Mouse (Mus musculus): Measurements from ENCODE around the gene Rgs3. TPM values are rescaled to one million over a fixed set of nuclear protein-coding genes. Genes with fewer than 3 reads are reported as not detected.

Gene Rgs3
- polyA plus RNA-seq, 1 experiment from 2014 or later, result 38.2 TPM

GRCm38 (mm10) chr4:62679157-62679556 lies 119.5 kb downstream of the Rgs3 start:
- Histone ChIP-seq H3K27ac (ENCODE audit: low read length) (no peak overlapping the region), H3K9me3 (ENCODE audit: control insufficient read depth, low read depth, low read length) (no peaks in the 10 kb centered on the region), H3K27me3 (ENCODE audit: control insufficient read depth, insufficient read depth, low read length) (no peaks in the 10 kb centered on the region), H3K36me3 (ENCODE audit: control insufficient read depth, insufficient read depth, low read length) (peaks cover 12% of the 10 kb centered on the region; the same call in 1 of the 2 replicates), H3K4me3 (ENCODE audit: low read depth, low read length) (no peak overlapping the region), H3K9ac (replicated peaks; ENCODE audit: low read depth, low read length) (no peak overlapping the region), H3K4me2 (replicated peaks; ENCODE audit: low read depth, low read length) (no peak overlapping the region), H3K4me1 (ENCODE audit: control insufficient read depth, insufficient read depth, low read length) (peaks cover 27% of the 10 kb centered on the region)
- ATAC-seq (ENCODE audit: insufficient number of reproducible peaks, insufficient read depth, low FRiP score, low read depth), result no peak
- WGBS, result 83% methylated on average over 9 of the region's 9 CpGs

GRCm38 (mm10) chr4:62681467-62681866 lies 121.8 kb downstream of the Rgs3 start:
- Histone ChIP-seq H3K9me3 (ENCODE audit: control insufficient read depth, low read depth, low read length) (no peaks in the 10 kb centered on the region), H3K27me3 (ENCODE audit: control insufficient read depth, insufficient read depth, low read length) (no peaks in the 10 kb centered on the region), H3K9ac (replicated peaks; ENCODE audit: low read depth, low read length) (no peak overlapping the region), H3K4me1 (ENCODE audit: control insufficient read depth, insufficient read depth, low read length) (peaks cover 14% of the 10 kb centered on the region), H3K27ac (ENCODE audit: low read length) (no peak overlapping the region), H3K4me2 (replicated peaks; ENCODE audit: low read depth, low read length) (no peak overlapping the region), H3K4me3 (ENCODE audit: low read depth, low read length) (no peak overlapping the region), H3K36me3 (ENCODE audit: control insufficient read depth, insufficient read depth, low read length) (peaks cover 12% of the 10 kb centered on the region; the same call in 1 of the 2 replicates)
- 78% methylated on average over 11 of the region's 11 CpGs for WGBS
- ATAC-seq (ENCODE audit: insufficient number of reproducible peaks, insufficient read depth, low FRiP score, low read depth), result no peak

- Histone ChIP-seq H3K4me1 (ENCODE audit: control insufficient read depth, insufficient read depth, low read length) (peaks cover 7% of the 10 kb centered on the region), H3K4me2 (replicated peaks; ENCODE audit: low read depth, low read length) (no peak overlapping the region), H3K9ac (replicated peaks; ENCODE audit: low read depth, low read length) (no peak overlapping the region), H3K27ac (ENCODE audit: low read length) (no peak overlapping the region), H3K27me3 (ENCODE audit: control insufficient read depth, insufficient read depth, low read length) (no peaks in the 10 kb centered on the region), H3K36me3 (ENCODE audit: control insufficient read depth, insufficient read depth, low read length) (peaks cover 12% of the 10 kb centered on the region; the same call in 1 of the 2 replicates), H3K4me3 (ENCODE audit: low read depth, low read length) (no peak overlapping the region), H3K9me3 (ENCODE audit: control insufficient read depth, low read depth, low read length) (no peaks in the 10 kb centered on the region)
- WGBS, result 53% methylated on average over 8 of the region's 8 CpGs
- no peak for ATAC-seq (ENCODE audit: insufficient number of reproducible peaks, insufficient read depth, low FRiP score, low read depth)
These were observed 122.7 kb downstream of the Rgs3 start for GRCm38 (mm10) chr4:62682371-62682770.

- no peak overlapping the region for H3K4me2 ChIP-seq (replicated peaks; ENCODE audit: low read depth, low read length)
- no peak for ATAC-seq (ENCODE audit: insufficient number of reproducible peaks, insufficient read depth, low FRiP score, low read depth)
- peaks cover 12% of the 10 kb centered on the region; the same call in 1 of the 2 replicates for H3K36me3 ChIP-seq (ENCODE audit: control insufficient read depth, insufficient read depth, low read length)
- no peak overlapping the region for H3K9ac ChIP-seq (replicated peaks; ENCODE audit: low read depth, low read length)
- peaks cover 6% of the 10 kb centered on the region for H3K4me1 ChIP-seq (ENCODE audit: control insufficient read depth, insufficient read depth, low read length)
- H3K27me3 ChIP-seq (ENCODE audit: control insufficient read depth, insufficient read depth, low read length), result no peaks in the 10 kb centered on the region
- H3K9me3 ChIP-seq (ENCODE audit: control insufficient read depth, low read depth, low read length), result no peaks in the 10 kb centered on the region
- no peak overlapping the region for H3K27ac ChIP-seq (ENCODE audit: low read length)
- WGBS, result 76% methylated on average over 6 of the region's 6 CpGs
- no peak overlapping the region for H3K4me3 ChIP-seq (ENCODE audit: low read depth, low read length)
These were observed 123.5 kb downstream of the Rgs3 start for GRCm38 (mm10) chr4:62683148-62683547.

DNA sequence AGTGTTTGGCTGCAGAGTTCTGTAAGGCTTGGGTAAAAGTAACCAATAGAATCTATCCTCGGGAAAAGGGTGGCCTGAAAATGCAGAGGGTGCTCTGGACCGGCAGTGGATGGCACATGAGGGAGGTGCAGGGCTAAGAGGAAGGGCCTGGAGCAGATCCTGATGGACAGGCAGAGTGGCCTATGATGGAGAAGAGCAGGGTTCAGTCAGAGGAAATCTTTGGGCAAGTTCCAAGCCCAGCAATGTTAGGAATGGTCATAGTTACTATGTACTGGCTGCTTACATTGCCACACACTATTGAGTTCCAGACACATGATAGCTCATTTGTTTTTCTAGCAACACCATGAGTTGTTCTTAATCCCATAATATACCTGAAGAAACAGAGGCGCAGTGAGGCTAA lies 124.7 kb downstream of the Rgs3 start:
- Histone ChIP-seq H3K4me2 (replicated peaks; ENCODE audit: low read depth, low read length) (no peak overlapping the region), H3K27me3 (ENCODE audit: control insufficient read depth, insufficient read depth, low read length) (no peaks in the 10 kb centered on the region), H3K27ac (ENCODE audit: low read length) (no peak overlapping the region), H3K36me3 (ENCODE audit: control insufficient read depth, insufficient read depth, low read length) (peaks cover 9% of the 10 kb centered on the region; the same call in 1 of the 2 replicates), H3K4me3 (ENCODE audit: low read depth, low read length) (no peak overlapping the region), H3K4me1 (ENCODE audit: control insufficient read depth, insufficient read depth, low read length) (peaks cover 6% of the 10 kb centered on the region), H3K9me3 (ENCODE audit: control insufficient read depth, low read depth, low read length) (no peaks in the 10 kb centered on the region), H3K9ac (replicated peaks; ENCODE audit: low read depth, low read length) (no peak overlapping the region)
- 78% methylated on average over 3 of the region's 3 CpGs for WGBS
- no peak for ATAC-seq (ENCODE audit: insufficient number of reproducible peaks, insufficient read depth, low FRiP score, low read depth)

- no peak overlapping the region; the same call in 1 of the 2 replicates for H3K27ac ChIP-seq (ENCODE audit: low read length)
- H3K4me2 ChIP-seq (replicated peaks; ENCODE audit: low read depth, low read length), result no peak overlapping the region
- no peak for ATAC-seq (ENCODE audit: insufficient number of reproducible peaks, insufficient read depth, low FRiP score, low read depth)
- H3K27me3 ChIP-seq (ENCODE audit: control insufficient read depth, insufficient read depth, low read length), result no peaks in the 10 kb centered on the region
- H3K36me3 ChIP-seq (ENCODE audit: control insufficient read depth, insufficient read depth, low read length), result peaks cover 7% of the 10 kb centered on the region; the same call in 1 of the 2 replicates
- no peak overlapping the region for H3K9ac ChIP-seq (replicated peaks; ENCODE audit: low read depth, low read length)
- no peaks in the 10 kb centered on the region for H3K9me3 ChIP-seq (ENCODE audit: control insufficient read depth, low read depth, low read length)
- H3K4me3 ChIP-seq (ENCODE audit: low read depth, low read length), result no peak overlapping the region
- 73% methylated on average over 10 of the region's 10 CpGs for WGBS
- peaks cover 6% of the 10 kb centered on the region for H3K4me1 ChIP-seq (ENCODE audit: control insufficient read depth, insufficient read depth, low read length)
These were observed 125.6 kb downstream of the Rgs3 start for GRCm38 (mm10) chr4:62685268-62685667.

DNA sequence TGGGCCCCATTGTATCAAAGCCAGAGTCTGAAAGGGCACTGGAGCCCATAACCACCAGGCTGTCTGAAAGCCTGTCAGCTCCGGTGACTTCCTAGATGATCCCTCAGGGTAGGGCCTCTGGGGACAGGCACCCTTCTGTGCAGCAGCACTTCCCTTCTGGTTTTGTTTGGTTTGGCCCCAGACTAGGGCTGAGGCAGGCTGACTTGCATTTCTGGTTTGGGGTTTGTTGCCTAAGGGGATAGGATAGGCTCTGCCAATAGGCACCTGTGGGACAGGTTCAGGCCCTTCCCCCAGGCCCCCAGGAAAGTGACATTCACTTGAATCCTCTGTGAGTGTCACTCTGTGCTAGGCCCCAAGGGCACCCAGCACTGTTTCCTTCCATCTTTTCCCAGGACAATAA lies 127.1 kb downstream of the Rgs3 start:
- no peak overlapping the region for H3K4me2 ChIP-seq (replicated peaks; ENCODE audit: low read depth, low read length)
- ATAC-seq (ENCODE audit: insufficient number of reproducible peaks, insufficient read depth, low FRiP score, low read depth), result peak; percentile 46; the same call in 1 of the 2 replicates
- H3K4me3 ChIP-seq (ENCODE audit: low read depth, low read length), result no peak overlapping the region
- H3K27me3 ChIP-seq (ENCODE audit: control insufficient read depth, insufficient read depth, low read length), result no peaks in the 10 kb centered on the region
- H3K4me1 ChIP-seq (ENCODE audit: control insufficient read depth, insufficient read depth, low read length), result peaks cover 6% of the 10 kb centered on the region
- no peak overlapping the region for H3K9ac ChIP-seq (replicated peaks; ENCODE audit: low read depth, low read length)
- no peaks in the 10 kb centered on the region; the same call in 1 of the 2 replicates for H3K36me3 ChIP-seq (ENCODE audit: control insufficient read depth, insufficient read depth, low read length)
- no peaks in the 10 kb centered on the region for H3K9me3 ChIP-seq (ENCODE audit: control insufficient read depth, low read depth, low read length)
- 39% methylated on average over 1 of the region's 1 CpGs for WGBS
- peak overlapping the region; percentile 27; the same call in 1 of the 2 replicates for H3K27ac ChIP-seq (ENCODE audit: low read length)

GRCm38 (mm10) chr4:62688142-62688541 lies 128.5 kb downstream of the Rgs3 start:
- H3K27me3 ChIP-seq (ENCODE audit: control insufficient read depth, insufficient read depth, low read length), result no peaks in the 10 kb centered on the region
- WGBS, result 77% methylated on average over 5 of the region's 5 CpGs
- no peak for ATAC-seq (ENCODE audit: insufficient number of reproducible peaks, insufficient read depth, low FRiP score, low read depth)
- no peak overlapping the region for H3K9ac ChIP-seq (replicated peaks; ENCODE audit: low read depth, low read length)
- no peak overlapping the region for H3K4me2 ChIP-seq (replicated peaks; ENCODE audit: low read depth, low read length)
- H3K36me3 ChIP-seq (ENCODE audit: control insufficient read depth, insufficient read depth, low read length), result no peaks in the 10 kb centered on the region; the same call in 1 of the 2 replicates
- no peaks in the 10 kb centered on the region for H3K9me3 ChIP-seq (ENCODE audit: control insufficient read depth, low read depth, low read length)
- H3K27ac ChIP-seq (ENCODE audit: low read length), result no peak overlapping the region
- H3K4me3 ChIP-seq (ENCODE audit: low read depth, low read length), result no peak overlapping the region
- peaks cover 6% of the 10 kb centered on the region for H3K4me1 ChIP-seq (ENCODE audit: control insufficient read depth, insufficient read depth, low read length)

DNA sequence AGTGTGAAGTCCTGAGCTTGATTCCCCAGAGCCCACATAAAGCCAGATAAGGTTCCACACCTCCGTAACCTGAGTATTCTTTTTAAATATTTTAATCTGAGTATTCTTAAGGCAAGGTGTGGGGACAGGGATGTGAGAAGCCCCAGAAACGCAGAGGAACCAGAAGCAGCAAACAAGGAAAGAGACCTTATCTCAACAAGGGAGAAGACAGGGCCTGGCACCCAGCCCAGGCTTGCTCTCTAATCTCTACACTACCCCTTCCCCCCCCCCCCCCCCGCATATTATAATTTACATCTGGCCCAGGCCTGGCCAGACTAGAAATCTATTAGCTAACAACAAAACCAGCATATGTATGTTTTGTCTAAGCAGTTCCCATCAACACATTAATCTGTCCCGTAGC lies 131.3 kb downstream of the Rgs3 start:
- H3K4me2 ChIP-seq (replicated peaks; ENCODE audit: low read depth, low read length), result no peak overlapping the region
- H3K9me3 ChIP-seq (ENCODE audit: control insufficient read depth, low read depth, low read length), result no peaks in the 10 kb centered on the region
- no peak overlapping the region for H3K4me3 ChIP-seq (ENCODE audit: low read depth, low read length)
- peaks cover 6% of the 10 kb centered on the region for H3K4me1 ChIP-seq (ENCODE audit: control insufficient read depth, insufficient read depth, low read length)
- no peaks in the 10 kb centered on the region for H3K27me3 ChIP-seq (ENCODE audit: control insufficient read depth, insufficient read depth, low read length)
- H3K27ac ChIP-seq (ENCODE audit: low read length), result no peak overlapping the region
- H3K36me3 ChIP-seq (ENCODE audit: control insufficient read depth, insufficient read depth, low read length), result peaks cover 3% of the 10 kb centered on the region
- H3K9ac ChIP-seq (replicated peaks; ENCODE audit: low read depth, low read length), result no peak overlapping the region
- ATAC-seq (ENCODE audit: insufficient number of reproducible peaks, insufficient read depth, low FRiP score, low read depth), result no peak
- 61% methylated on average over 3 of the region's 4 CpGs for WGBS

Measured in stomach, embryonic 14.5 days (tissue).